Mouse (Mus musculus): ENCODE measurements at regions not wholly inside any gene's neighbourhood (a gene's known extent, or its start where the extent isn't known, plus 50 kb on each side); places are given as distances from the start of the nearest gene placed in this dataset.

DNA sequence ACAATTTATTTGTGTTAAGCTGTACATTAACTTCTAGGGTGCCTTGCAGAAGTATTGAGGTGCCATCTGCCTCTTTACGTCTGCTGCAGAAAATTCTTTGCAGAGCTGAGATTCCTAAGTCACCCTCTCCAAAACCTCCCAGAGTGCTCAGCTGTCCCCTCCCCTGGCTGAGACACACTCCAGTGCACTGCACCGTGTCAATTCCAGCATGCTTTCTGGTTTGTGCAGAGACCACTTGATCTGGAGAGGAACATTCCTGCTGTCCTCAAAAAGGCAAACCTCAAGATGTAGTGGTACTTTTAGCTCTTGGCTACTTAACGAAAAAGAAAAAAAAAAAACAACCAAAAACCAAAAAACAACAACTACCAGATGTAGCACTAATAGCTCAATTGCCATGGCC is 145.2 kb upstream of the Krr1 start:
- no peaks in the 10 kb centered on the region for H3K27me3 ChIP-seq (ENCODE audit: control insufficient read depth in 1 of 2, insufficient read depth in 2 of 2, low read length in 2 of 2)
- no peak overlapping the region for H3K9ac ChIP-seq (ENCODE audit: control insufficient read depth, low read depth, low read length, poor library complexity, severe bottlenecking)
- no peak for TF ChIP-seq JUND (IDR thresholded peaks at IDR 0.05; ENCODE audit: low read depth, low read length)
- no peak for TF ChIP-seq ZKSCAN1 (IDR thresholded peaks at IDR 0.05; ENCODE audit: low read depth, low read length)
- TF ChIP-seq EP300 (IDR thresholded peaks at IDR 0.05; ENCODE audit: low read depth in 1 of 2, low read length in 2 of 2) = no peak
- no peak for TF ChIP-seq ZC3H11A (IDR thresholded peaks at IDR 0.05; ENCODE audit: low read depth, low read length)
- TF ChIP-seq ETS1 (IDR thresholded peaks at IDR 0.05; ENCODE audit: low read depth, low read length) = no peak
- TF ChIP-seq MAFK (IDR thresholded peaks at IDR 0.05; ENCODE audit: borderline replicate concordance, low read depth, low read length) = no peak
- TF ChIP-seq MEF2A (IDR thresholded peaks at IDR 0.05; ENCODE audit: extremely low read depth, insufficient replicate concordance, low read depth, low read length, poor library complexity, severe bottlenecking) = no peak
- no peak for TF ChIP-seq E2F4 (IDR thresholded peaks at IDR 0.05; ENCODE audit: borderline replicate concordance, low read depth, low read length)
- no peak for TF ChIP-seq GATA1 (IDR thresholded peaks at IDR 0.05; ENCODE audit: low read depth, low read length)
- no peak for TF ChIP-seq SMC3 (IDR thresholded peaks at IDR 0.05; ENCODE audit: low read depth, low read length)
- no peak for TF ChIP-seq USF1 (IDR thresholded peaks at IDR 0.05; ENCODE audit: low read depth, low read length)
- TF ChIP-seq UBTF (IDR thresholded peaks at IDR 0.05; ENCODE audit: borderline replicate concordance, insufficient read depth, low read depth, low read length) = no peak
- TF ChIP-seq ZNF384 (IDR thresholded peaks at IDR 0.05; ENCODE audit: low read depth, low read length) = no peak
- TF ChIP-seq MAZ (IDR thresholded peaks at IDR 0.05; ENCODE audit: low read depth, low read length) = no peak
- no peak for TF ChIP-seq POLR2AphosphoS2 (IDR thresholded peaks at IDR 0.05; ENCODE audit: low read length)
- no peak for TF ChIP-seq CHD2 (IDR thresholded peaks at IDR 0.05; ENCODE audit: low read length)
- TF ChIP-seq MXI1 (IDR thresholded peaks at IDR 0.05; ENCODE audit: low read depth, low read length) = no peak
- no peak for TF ChIP-seq TBP (IDR thresholded peaks at IDR 0.05; ENCODE audit: low read depth, low read length)
- no peak for TF ChIP-seq BHLHE40 (IDR thresholded peaks at IDR 0.05; ENCODE audit: borderline replicate concordance, low read depth, low read length)
- H3K27ac ChIP-seq (ENCODE audit: control insufficient read depth, low read depth, low read length) = no peak overlapping the region
- H3K4me1 ChIP-seq (ENCODE audit: control insufficient read depth in 1 of 2, insufficient read depth in 2 of 2, low read length in 2 of 2) = peaks cover 4 to 10% of the 10 kb centered on the region in 2 experiments; a peak in 3 of 4 replicates
- H3K4me3 ChIP-seq (ENCODE audit: control insufficient read depth in 1 of 2, insufficient read depth in 1 of 2, low read depth in 2 of 2, low read length in 2 of 2) = no peak overlapping the region
- DNase-seq (ENCODE audit: low read depth, low spot score) = no peak
- H3K79me2 ChIP-seq (ENCODE audit: control insufficient read depth, insufficient read depth, low read length, poor library complexity) = no peaks in the 10 kb centered on the region
- peaks cover 0 to 13% of the 10 kb centered on the region in 2 experiments; a peak in 2 of 4 replicates for H3K36me3 ChIP-seq (ENCODE audit: control insufficient read depth in 1 of 2, insufficient read depth in 2 of 2, low read length in 2 of 2)
- no peaks in the 10 kb centered on the region for H3K9me3 ChIP-seq (replicated peaks; ENCODE audit: insufficient read depth, low read length)

- peaks cover 4 to 10% of the 10 kb centered on the region in 2 experiments; a peak in 3 of 4 replicates for H3K4me1 ChIP-seq (ENCODE audit: control insufficient read depth in 1 of 2, insufficient read depth in 2 of 2, low read length in 2 of 2)
- H3K36me3 ChIP-seq (ENCODE audit: control insufficient read depth in 1 of 2, insufficient read depth in 2 of 2, low read length in 2 of 2) = peaks cover 0 to 13% of the 10 kb centered on the region in 2 experiments; a peak in 2 of 4 replicates
- no peaks in the 10 kb centered on the region for H3K79me2 ChIP-seq (ENCODE audit: control insufficient read depth, insufficient read depth, low read length, poor library complexity)
- no peaks in the 10 kb centered on the region for H3K9me3 ChIP-seq (replicated peaks; ENCODE audit: insufficient read depth, low read length)
- no peak overlapping the region for H3K9ac ChIP-seq (ENCODE audit: control insufficient read depth, low read depth, low read length, poor library complexity, severe bottlenecking)
- no peak for DNase-seq (ENCODE audit: low read depth, low spot score)
- H3K4me3 ChIP-seq (ENCODE audit: control insufficient read depth in 1 of 2, insufficient read depth in 1 of 2, low read depth in 2 of 2, low read length in 2 of 2) = no peak overlapping the region
- TF ChIP-seq ELF1 (IDR thresholded peaks at IDR 0.05; ENCODE audit: low read depth, low read length) (no peak), JUND (IDR thresholded peaks at IDR 0.05; ENCODE audit: low read depth, low read length) (no peak), POLR2A (IDR thresholded peaks at IDR 0.05; ENCODE audit: control insufficient read depth in 1 of 2, insufficient read depth in 1 of 2, low read depth in 1 of 2, low read length in 2 of 2, poor library complexity in 1 of 2) (no peak), TAL1 (IDR thresholded peaks at IDR 0.05; ENCODE audit: low read length) (no peak), ZMIZ1 (IDR thresholded peaks at IDR 0.05; ENCODE audit: low read depth, low read length) (no peak), HCFC1 (IDR thresholded peaks at IDR 0.05; ENCODE audit: low read depth, low read length) (no peak), TCF12 (IDR thresholded peaks at IDR 0.05; ENCODE audit: low read depth, low read length) (no peak), NRF1 (IDR thresholded peaks at IDR 0.05; ENCODE audit: insufficient read depth, low read depth, low read length, poor library complexity, severe bottlenecking) (no peak), MXI1 (IDR thresholded peaks at IDR 0.05; ENCODE audit: low read depth, low read length) (no peak), ZKSCAN1 (IDR thresholded peaks at IDR 0.05; ENCODE audit: low read depth, low read length) (no peak), CHD2 (IDR thresholded peaks at IDR 0.05; ENCODE audit: low read length) (no peak), ZC3H11A (IDR thresholded peaks at IDR 0.05; ENCODE audit: low read depth, low read length) (no peak)
- no peak overlapping the region for H3K27ac ChIP-seq (ENCODE audit: control insufficient read depth, low read depth, low read length)
- H3K27me3 ChIP-seq (ENCODE audit: control insufficient read depth in 1 of 2, insufficient read depth in 2 of 2, low read length in 2 of 2) = no peaks in the 10 kb centered on the region
Measured at GRCm38 (mm10) chr10:111827930-111828329, 144.5 kb upstream of the Krr1 start.

Data from MEL (cell line).